Mouse (Mus musculus): ENCODE results near the gene Sync. TPM values are rescaled to one million over a fixed set of nuclear protein-coding genes. Genes with fewer than 3 reads are reported as not detected.

The Sync gene
- total and polyA plus RNA-seq, 2 experiments from 2014 or later: 1.1 to 2.6 TPM

- Histone ChIP-seq H3K4me3 (ENCODE audit: low read depth, low read length) (no peak overlapping the region), H3K4me2 (ENCODE audit: low read depth, low read length, poor library complexity, severe bottlenecking) (no peak overlapping the region), H3K9me3 (ENCODE audit: low read length) (no peaks in the 10 kb centered on the region), H3K4me1 (ENCODE audit: insufficient read depth, low read length) (peaks cover 4% of the 10 kb centered on the region; the same call in 1 of the 2 replicates), H3K9ac (replicated peaks; ENCODE audit: low read length, poor library complexity, severe bottlenecking) (no peak overlapping the region), H3K27ac (ENCODE audit: low read depth, low read length) (no peak overlapping the region), H3K36me3 (ENCODE audit: insufficient read depth, low read length) (no peaks in the 10 kb centered on the region), H3K27me3 (ENCODE audit: insufficient read depth, low read length) (no peaks in the 10 kb centered on the region)
- DNase-seq (ENCODE audit: low spot score) (peak; percentile 32), ATAC-seq (ENCODE audit: low FRiP score) (no peak)
- 30% methylated on average over 8 of the region's 8 CpGs for WGBS
- TF ChIP-seq CTCF (IDR thresholded peaks at IDR 0.05): no peak
Measured at GRCm38 (mm10) chr4:129256450-129257380, 30.7 kb upstream of the Sync start.

GRCm38 (mm10) chr4:129259101-129259500 is 28.3 kb upstream of the Sync start:
- H3K4me2 ChIP-seq (ENCODE audit: low read depth, low read length, poor library complexity, severe bottlenecking): no peak overlapping the region
- H3K9me3 ChIP-seq (ENCODE audit: low read length): no peaks in the 10 kb centered on the region
- no peak for DNase-seq (ENCODE audit: low spot score)
- peaks cover 4% of the 10 kb centered on the region; the same call in 1 of the 2 replicates for H3K4me1 ChIP-seq (ENCODE audit: insufficient read depth, low read length)
- no peak for TF ChIP-seq CTCF (IDR thresholded peaks at IDR 0.05)
- H3K9ac ChIP-seq (replicated peaks; ENCODE audit: low read length, poor library complexity, severe bottlenecking): no peak overlapping the region
- ATAC-seq (ENCODE audit: low FRiP score): no peak
- no peak overlapping the region for H3K4me3 ChIP-seq (ENCODE audit: low read depth, low read length)
- H3K27me3 ChIP-seq (ENCODE audit: insufficient read depth, low read length): no peaks in the 10 kb centered on the region
- no peaks in the 10 kb centered on the region for H3K36me3 ChIP-seq (ENCODE audit: insufficient read depth, low read length)
- 39% methylated on average over 4 of the region's 4 CpGs for WGBS
- H3K27ac ChIP-seq (ENCODE audit: low read depth, low read length): no peak overlapping the region

GRCm38 (mm10) chr4:129260678-129261077 is 26.7 kb upstream of the Sync start:
- WGBS: 9% methylated on average over 6 of the region's 6 CpGs
- H3K4me3 ChIP-seq (ENCODE audit: low read depth, low read length): no peak overlapping the region
- H3K4me2 ChIP-seq (ENCODE audit: low read depth, low read length, poor library complexity, severe bottlenecking): no peak overlapping the region
- H3K27me3 ChIP-seq (ENCODE audit: insufficient read depth, low read length): no peaks in the 10 kb centered on the region
- ATAC-seq (ENCODE audit: low FRiP score): no peak
- peak; percentile 19 for DNase-seq (ENCODE audit: low spot score)
- no peak overlapping the region for H3K27ac ChIP-seq (ENCODE audit: low read depth, low read length)
- TF ChIP-seq CTCF (IDR thresholded peaks at IDR 0.05): no peak
- no peak overlapping the region for H3K9ac ChIP-seq (replicated peaks; ENCODE audit: low read length, poor library complexity, severe bottlenecking)
- H3K4me1 ChIP-seq (ENCODE audit: insufficient read depth, low read length): peaks cover 4% of the 10 kb centered on the region; the same call in 1 of the 2 replicates
- no peaks in the 10 kb centered on the region for H3K36me3 ChIP-seq (ENCODE audit: insufficient read depth, low read length)
- H3K9me3 ChIP-seq (ENCODE audit: low read length): no peaks in the 10 kb centered on the region

- no peak for ATAC-seq (ENCODE audit: low FRiP score)
- peaks cover 4% of the 10 kb centered on the region; the same call in 1 of the 2 replicates for H3K4me1 ChIP-seq (ENCODE audit: insufficient read depth, low read length)
- no peaks in the 10 kb centered on the region for H3K9me3 ChIP-seq (ENCODE audit: low read length)
- H3K36me3 ChIP-seq (ENCODE audit: insufficient read depth, low read length): no peaks in the 10 kb centered on the region
- H3K9ac ChIP-seq (replicated peaks; ENCODE audit: low read length, poor library complexity, severe bottlenecking): no peak within 1 kb of the TSS
- 12% methylated on average over 2 of the region's 4 CpGs for WGBS
- H3K27ac ChIP-seq (ENCODE audit: low read depth, low read length): no peak within 1 kb of the TSS
- no peak for TF ChIP-seq CTCF (IDR thresholded peaks at IDR 0.05)
- no peak within 1 kb of the TSS for H3K4me3 ChIP-seq (ENCODE audit: low read depth, low read length)
- no peaks in the 10 kb centered on the region for H3K27me3 ChIP-seq (ENCODE audit: insufficient read depth, low read length)
- no peak for DNase-seq (ENCODE audit: low spot score)
- no peak within 1 kb of the TSS for H3K4me2 ChIP-seq (ENCODE audit: low read depth, low read length, poor library complexity, severe bottlenecking)
Measured at GRCm38 (mm10) chr4:129261196-129261595, 26.2 kb upstream of the Sync start, which contains the start of gene C77080. Gene C77080 (minus strand): TSS chr4:129261404.

GRCm38 (mm10) chr4:129263225-129264021 is 24.0 kb upstream of the Sync start:
- Histone ChIP-seq H3K4me2 (ENCODE audit: low read depth, low read length, poor library complexity, severe bottlenecking) (no peak overlapping the region), H3K9ac (replicated peaks; ENCODE audit: low read length, poor library complexity, severe bottlenecking) (no peak overlapping the region), H3K4me1 (ENCODE audit: insufficient read depth, low read length) (no peaks in the 10 kb centered on the region), H3K27ac (ENCODE audit: low read depth, low read length) (no peak overlapping the region), H3K36me3 (ENCODE audit: insufficient read depth, low read length) (no peaks in the 10 kb centered on the region), H3K9me3 (ENCODE audit: low read length) (no peaks in the 10 kb centered on the region), H3K4me3 (ENCODE audit: low read depth, low read length) (no peak overlapping the region), H3K27me3 (ENCODE audit: insufficient read depth, low read length) (no peaks in the 10 kb centered on the region)
- TF ChIP-seq CTCF (IDR thresholded peaks at IDR 0.05): no peak
- WGBS: 42% methylated on average over 19 of the region's 19 CpGs
- DNase-seq (ENCODE audit: low spot score) (no peak), ATAC-seq (ENCODE audit: low FRiP score) (0 out of 2 replicates have a peak, but pooled peaks have one; percentile 20)

All from midbrain, postnatal 0 days (tissue).